Mouse (Mus musculus): ENCODE results near the gene U2af2. TPM values are rescaled to one million over a fixed set of nuclear protein-coding genes. Genes with fewer than 3 reads are reported as not detected.

Gene U2af2
- polyA plus RNA-seq, 1 experiment = 437 TPM

- Histone ChIP-seq H3K27me3 (ENCODE audit: control insufficient read depth, insufficient read depth, low read length) (peaks cover 7% of the 10 kb centered on the region; the same call in 1 of the 2 replicates), H3K4me3 (ENCODE audit: control insufficient read depth, insufficient read depth, low read length) (peak overlapping the region; percentile 57), H3K27ac (ENCODE audit: control insufficient read depth, insufficient read depth, low read length) (peak overlapping the region; percentile 68; the same call in 1 of the 2 replicates), H3K36me3 (ENCODE audit: control insufficient read depth, insufficient read depth, low read length) (no peaks in the 10 kb centered on the region), H3K4me1 (replicated peaks; ENCODE audit: control insufficient read depth, insufficient read depth, low read length) (peaks cover 18% of the 10 kb centered on the region)
- peak; percentile 65 for DNase-seq
- WGBS = 3% methylated on average over 27 of the region's 27 CpGs
- TF ChIP-seq CTCF (IDR thresholded peaks at IDR 0.05; ENCODE audit: borderline replicate concordance, control insufficient read depth, extremely low read depth, insufficient read depth, low read length, poor library complexity) (peak; percentile 45; the same call in 1 of the 2 replicates), POLR2A (IDR thresholded peaks at IDR 0.05; ENCODE audit: control insufficient read depth, extremely low read depth, insufficient read depth, low read length, poor library complexity) (no peak)
Observed at GRCm38 (mm10) chr7:5060239-5060731, 1.7 kb upstream of the U2af2 start.

DNA sequence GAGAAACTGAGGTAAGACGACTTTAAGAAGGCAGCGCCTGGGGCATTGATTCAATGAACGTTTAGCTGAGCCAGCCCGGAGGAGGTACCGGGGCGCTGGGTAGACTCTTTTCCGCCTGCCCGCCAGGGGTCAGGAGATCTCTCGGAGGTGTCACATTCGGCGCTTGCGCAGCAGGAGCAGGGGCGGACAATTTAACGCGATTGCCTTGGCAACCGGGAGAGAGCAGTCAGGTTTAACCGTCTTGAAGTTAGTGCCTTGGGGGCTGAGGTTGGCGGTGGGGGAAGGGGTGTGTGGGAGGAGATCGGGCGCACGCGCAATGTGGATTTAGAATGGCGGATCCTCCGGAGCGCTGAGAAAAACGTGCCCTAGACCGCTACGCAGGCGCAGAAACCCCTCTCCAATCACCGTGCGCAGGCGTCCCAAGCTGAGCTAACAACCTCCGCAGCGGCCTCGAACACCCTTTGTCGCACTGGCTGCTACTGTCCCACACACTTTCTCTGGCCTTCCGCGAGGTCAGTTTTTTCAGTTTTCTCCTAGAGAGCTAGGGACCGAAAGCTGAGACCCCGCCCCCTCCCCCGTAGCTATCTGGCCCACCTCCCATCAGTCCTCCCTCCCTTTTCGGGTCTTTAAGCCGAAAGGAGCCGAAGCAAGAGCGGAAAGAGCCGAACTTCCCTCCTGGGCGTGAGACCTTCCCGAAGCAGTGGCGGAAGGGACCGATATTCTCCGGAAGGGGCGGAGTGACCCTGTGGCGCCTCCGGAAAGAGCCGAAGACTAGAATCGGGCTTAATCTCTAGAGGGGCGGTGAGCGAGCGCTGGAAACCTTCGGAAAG, 784 bp upstream of the U2af2 start:
- H3K4me3 ChIP-seq (ENCODE audit: control insufficient read depth, insufficient read depth, low read length) = peak overlapping the region; percentile 85
- H3K4me1 ChIP-seq (replicated peaks; ENCODE audit: control insufficient read depth, insufficient read depth, low read length) = peaks cover 18% of the 10 kb centered on the region
- H3K36me3 ChIP-seq (ENCODE audit: control insufficient read depth, insufficient read depth, low read length) = 0 out of 2 replicates have a peak, but pooled peaks cover 1% of the 10 kb centered on the region
- peaks cover 7% of the 10 kb centered on the region; the same call in 1 of the 2 replicates for H3K27me3 ChIP-seq (ENCODE audit: control insufficient read depth, insufficient read depth, low read length)
- under 1% methylated on average over 60 of the region's 60 CpGs for WGBS
- TF ChIP-seq CTCF (IDR thresholded peaks at IDR 0.05; ENCODE audit: borderline replicate concordance, control insufficient read depth, extremely low read depth, insufficient read depth, low read length, poor library complexity) (peak; percentile 77), POLR2A (IDR thresholded peaks at IDR 0.05; ENCODE audit: control insufficient read depth, extremely low read depth, insufficient read depth, low read length, poor library complexity) (no peak; the same call in 1 of the 2 replicates)
- DNase-seq = peak; percentile 99
- peak overlapping the region; percentile 97 for H3K27ac ChIP-seq (ENCODE audit: control insufficient read depth, insufficient read depth, low read length)

- DNase-seq = no peak
- H3K27me3 ChIP-seq (ENCODE audit: control insufficient read depth, insufficient read depth, low read length) = no peaks in the 10 kb centered on the region
- H3K4me1 ChIP-seq (replicated peaks; ENCODE audit: control insufficient read depth, insufficient read depth, low read length) = peaks cover 13% of the 10 kb centered on the region
- WGBS = 0% methylated on average over 51 of the region's 51 CpGs
- TF ChIP-seq POLR2A (IDR thresholded peaks at IDR 0.05; ENCODE audit: control insufficient read depth, extremely low read depth, insufficient read depth, low read length, poor library complexity) (no peak; the same call in 1 of the 2 replicates), CTCF (IDR thresholded peaks at IDR 0.05; ENCODE audit: borderline replicate concordance, control insufficient read depth, extremely low read depth, insufficient read depth, low read length, poor library complexity) (no peak)
- peak overlapping the region; percentile 76 for H3K27ac ChIP-seq (ENCODE audit: control insufficient read depth, insufficient read depth, low read length)
- peaks cover 11% of the 10 kb centered on the region for H3K36me3 ChIP-seq (ENCODE audit: control insufficient read depth, insufficient read depth, low read length)
- H3K4me3 ChIP-seq (ENCODE audit: control insufficient read depth, insufficient read depth, low read length) = peak overlapping the region; percentile 59
Observed at GRCm38 (mm10) chr7:5062360-5063001, 538 bp downstream of the U2af2 start.

GRCm38 (mm10) chr7:5064886-5065285, 2.9 kb downstream of the U2af2 start:
- H3K36me3 ChIP-seq (ENCODE audit: control insufficient read depth, insufficient read depth, low read length) = peaks cover 35% of the 10 kb centered on the region
- no peak for DNase-seq
- no peak overlapping the region for H3K27ac ChIP-seq (ENCODE audit: control insufficient read depth, insufficient read depth, low read length)
- H3K27me3 ChIP-seq (ENCODE audit: control insufficient read depth, insufficient read depth, low read length) = no peaks in the 10 kb centered on the region
- TF ChIP-seq POLR2A (IDR thresholded peaks at IDR 0.05; ENCODE audit: control insufficient read depth, extremely low read depth, insufficient read depth, low read length, poor library complexity) (no peak), CTCF (IDR thresholded peaks at IDR 0.05; ENCODE audit: borderline replicate concordance, control insufficient read depth, extremely low read depth, insufficient read depth, low read length, poor library complexity) (no peak)
- no peak overlapping the region for H3K4me3 ChIP-seq (ENCODE audit: control insufficient read depth, insufficient read depth, low read length)
- H3K4me1 ChIP-seq (replicated peaks; ENCODE audit: control insufficient read depth, insufficient read depth, low read length) = peaks cover 8% of the 10 kb centered on the region
- 94% methylated on average over 6 of the region's 6 CpGs for WGBS

- WGBS = 86% methylated on average over 1 of the region's 1 CpGs
- H3K27ac ChIP-seq (ENCODE audit: control insufficient read depth, insufficient read depth, low read length) = no peak overlapping the region
- no peak for DNase-seq
- H3K4me3 ChIP-seq (ENCODE audit: control insufficient read depth, insufficient read depth, low read length) = no peak overlapping the region
- H3K4me1 ChIP-seq (replicated peaks; ENCODE audit: control insufficient read depth, insufficient read depth, low read length) = no peaks in the 10 kb centered on the region
- no peaks in the 10 kb centered on the region for H3K27me3 ChIP-seq (ENCODE audit: control insufficient read depth, insufficient read depth, low read length)
- peaks cover 95% of the 10 kb centered on the region for H3K36me3 ChIP-seq (ENCODE audit: control insufficient read depth, insufficient read depth, low read length)
- TF ChIP-seq CTCF (IDR thresholded peaks at IDR 0.05; ENCODE audit: borderline replicate concordance, control insufficient read depth, extremely low read depth, insufficient read depth, low read length, poor library complexity) (no peak), POLR2A (IDR thresholded peaks at IDR 0.05; ENCODE audit: control insufficient read depth, extremely low read depth, insufficient read depth, low read length, poor library complexity) (no peak)
Observed at GRCm38 (mm10) chr7:5073586-5073985, 11.6 kb downstream of the U2af2 start.

DNA sequence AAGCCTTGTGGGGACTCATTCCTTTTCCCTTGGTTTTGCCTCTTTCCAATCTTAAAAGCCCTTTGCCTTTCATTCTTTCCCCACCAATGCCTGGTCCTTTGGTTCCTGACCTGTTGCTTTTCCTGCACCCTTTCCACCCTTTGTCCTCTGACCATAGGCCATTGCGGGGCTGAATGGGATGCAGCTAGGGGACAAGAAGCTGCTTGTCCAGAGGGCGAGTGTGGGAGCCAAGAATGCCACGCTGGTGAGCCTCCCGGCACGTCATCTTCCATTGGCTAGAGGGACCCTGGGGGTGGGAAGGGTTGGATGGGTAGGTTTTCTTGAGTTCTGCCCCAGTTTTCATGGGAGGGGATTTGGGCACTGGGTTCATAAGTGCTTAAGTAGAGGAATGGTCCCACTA, 13.0 kb downstream of the U2af2 start:
- no peak for TF ChIP-seq POLR2A (IDR thresholded peaks at IDR 0.05; ENCODE audit: control insufficient read depth, extremely low read depth, insufficient read depth, low read length, poor library complexity)
- H3K27me3 ChIP-seq (ENCODE audit: control insufficient read depth, insufficient read depth, low read length) = no peaks in the 10 kb centered on the region
- no peaks in the 10 kb centered on the region for H3K4me1 ChIP-seq (replicated peaks; ENCODE audit: control insufficient read depth, insufficient read depth, low read length)
- WGBS = 95% methylated on average over 5 of the region's 5 CpGs
- no peak overlapping the region for H3K27ac ChIP-seq (ENCODE audit: control insufficient read depth, insufficient read depth, low read length)
- H3K4me3 ChIP-seq (ENCODE audit: control insufficient read depth, insufficient read depth, low read length) = no peak overlapping the region
- peaks cover 87% of the 10 kb centered on the region for H3K36me3 ChIP-seq (ENCODE audit: control insufficient read depth, insufficient read depth, low read length)
- no peak for DNase-seq
